Mouse (Mus musculus) naive thymus-derived CD4-positive, alpha-beta T cell, adult 2 months (primary cell): Measurements from ENCODE around the gene Tgfbrap1.
A peak's percentile ranks its signal among the peaks of the same experiment; 100 is the strongest.

Experiments
- DNase-seq: peaks from one replicate; pipeline ENCODE4 v3.0.0-alpha.2; 2011; ENCODE audit warnings: low read depth

Tgfbrap1 gene

GRCm38 (mm10) chr1:43110556-43110955 lies 12.1 kb upstream of the Tgfbrap1 start:
- peak; percentile 91 for DNase-seq

GRCm38 (mm10) chr1:43108729-43109128 lies 10.3 kb upstream of the Tgfbrap1 start:
- no peak for DNase-seq

GRCm38 (mm10) chr1:43094206-43094605 lies 4.2 kb downstream of the Tgfbrap1 start:
- DNase-seq = no peak

DNA sequence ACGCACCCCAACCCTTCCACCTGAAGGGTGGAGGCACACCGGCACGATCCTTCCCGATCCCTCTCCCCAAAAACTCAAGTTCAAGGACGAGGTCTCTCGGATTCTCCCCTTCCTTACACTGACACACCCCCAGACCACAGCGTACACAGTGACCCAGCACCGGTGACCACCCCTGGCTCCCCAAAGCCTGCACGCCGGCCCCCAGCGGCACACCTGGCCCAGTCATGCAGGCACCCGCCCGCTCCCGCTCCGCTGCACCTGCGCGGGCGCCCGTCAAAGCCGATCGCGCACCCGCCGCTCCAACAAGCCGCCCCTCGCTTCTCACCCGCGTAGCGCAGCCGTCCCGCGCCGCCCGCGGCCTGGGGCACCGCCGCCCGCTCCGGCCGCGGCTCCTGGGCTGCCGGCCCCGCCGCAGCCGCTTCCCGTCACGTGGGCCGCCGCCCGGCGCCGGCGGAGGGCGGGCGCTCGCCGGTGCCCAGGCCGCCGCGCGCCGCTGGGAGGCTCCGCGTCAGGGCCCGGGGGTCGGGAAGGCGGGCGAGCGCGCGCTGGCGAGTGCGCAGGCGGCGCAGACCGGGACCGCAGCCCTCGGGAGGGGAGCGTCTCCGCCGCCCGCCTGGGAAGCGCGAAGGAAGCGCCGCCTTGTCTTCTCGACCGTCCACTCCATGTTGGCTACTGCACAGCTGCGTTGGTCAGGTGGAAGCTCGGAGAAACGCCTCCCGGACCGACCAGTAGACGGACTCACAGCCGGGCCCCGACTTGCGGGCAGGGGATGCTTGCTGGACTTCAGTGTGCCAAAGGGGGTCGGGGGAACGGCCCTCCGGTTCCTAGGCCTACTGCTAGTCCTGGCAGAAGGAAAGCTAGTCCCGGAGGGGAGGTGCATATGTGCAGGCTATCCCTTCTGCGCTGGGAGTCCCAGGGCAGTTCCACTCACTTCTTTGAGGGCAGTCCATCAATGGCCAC lies 6.1 kb downstream of the Tgfbrap1 start:
- DNase-seq = peak; percentile 60

- no peak for DNase-seq
Observed at GRCm38 (mm10) chr1:43091306-43092055, 7.0 kb downstream of the Tgfbrap1 start.

GRCm38 (mm10) chr1:43090418-43090817 lies 8.0 kb downstream of the Tgfbrap1 start:
- DNase-seq = no peak

DNA sequence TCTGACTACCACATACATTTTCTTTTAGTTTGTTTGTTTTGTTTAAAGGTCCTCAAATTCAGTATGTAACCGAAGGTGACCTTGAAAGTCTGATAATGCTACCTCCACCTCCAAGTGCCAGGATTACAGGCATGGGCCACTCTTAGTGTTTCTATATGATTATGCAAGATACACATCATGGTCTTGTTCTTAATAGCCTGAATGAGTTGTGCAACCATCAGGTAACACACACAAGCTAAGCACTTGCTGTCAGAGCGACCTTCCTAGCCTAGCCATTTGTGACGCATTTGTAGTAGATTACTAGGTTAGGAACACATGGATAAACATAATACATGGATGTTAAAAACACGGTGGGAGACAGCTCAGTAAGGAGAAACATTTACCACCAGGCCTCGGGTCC lies 15.5 kb downstream of the Tgfbrap1 start:
- no peak for DNase-seq

- no peak for DNase-seq
Observed at GRCm38 (mm10) chr1:43078124-43078523, 20.3 kb downstream of the Tgfbrap1 start.

DNA sequence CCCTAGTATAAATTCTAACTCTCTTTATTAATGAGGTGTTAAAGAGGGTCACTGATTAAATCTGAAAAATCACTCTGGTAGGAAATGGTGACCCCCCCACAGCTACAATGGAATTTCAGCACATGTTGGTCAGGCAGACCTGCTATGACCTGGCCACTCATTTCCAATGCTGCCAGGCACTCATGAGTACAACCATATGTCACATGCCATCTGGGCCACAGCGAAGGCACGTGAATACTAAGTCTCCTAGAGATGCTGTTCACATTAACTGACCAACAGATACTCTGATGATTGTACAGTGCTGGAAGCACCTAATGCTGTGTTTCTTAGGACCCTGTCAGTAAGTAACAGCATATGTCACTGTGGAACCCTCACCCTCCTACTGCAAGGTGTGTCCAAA lies 23.6 kb downstream of the Tgfbrap1 start:
- DNase-seq = no peak

DNA sequence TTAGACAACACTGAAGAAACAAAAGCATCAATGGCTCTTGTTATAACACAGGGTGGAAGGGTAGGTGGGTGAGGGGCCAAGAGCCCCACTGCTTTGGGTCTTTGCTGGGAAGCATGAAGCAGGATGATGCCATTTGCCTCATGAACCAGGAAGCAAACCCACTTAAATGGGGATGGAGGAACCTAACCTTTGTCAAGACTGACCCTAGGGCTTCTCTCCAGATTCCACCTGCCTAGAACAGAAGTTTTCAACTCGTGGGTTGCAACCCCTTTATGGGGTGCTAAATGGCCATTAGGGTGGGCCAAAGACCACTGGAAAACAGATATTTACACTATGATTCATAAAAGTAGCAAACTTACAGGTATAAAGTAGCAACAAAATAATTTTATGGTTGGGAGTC lies 25.9 kb downstream of the Tgfbrap1 start:
- no peak for DNase-seq

DNA sequence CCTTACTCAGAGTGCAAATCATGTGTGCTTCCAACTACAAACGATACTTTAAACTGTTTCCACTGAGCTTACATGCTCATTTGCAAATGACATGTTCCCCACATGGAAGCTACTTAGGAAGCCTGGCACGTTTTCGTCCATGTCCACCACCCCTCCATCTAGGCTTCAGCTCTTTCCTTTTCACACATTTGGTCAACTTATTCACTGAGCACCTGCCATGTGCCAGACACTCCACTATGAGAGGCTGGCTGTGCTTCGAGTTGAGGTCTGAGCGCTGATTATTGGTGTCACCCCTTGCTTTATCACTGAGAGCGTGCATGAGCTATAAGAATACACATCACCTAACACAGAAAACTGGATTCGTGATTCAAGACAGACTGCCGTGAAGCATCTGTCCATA lies 26.4 kb downstream of the Tgfbrap1 start:
- no peak for DNase-seq

DNA sequence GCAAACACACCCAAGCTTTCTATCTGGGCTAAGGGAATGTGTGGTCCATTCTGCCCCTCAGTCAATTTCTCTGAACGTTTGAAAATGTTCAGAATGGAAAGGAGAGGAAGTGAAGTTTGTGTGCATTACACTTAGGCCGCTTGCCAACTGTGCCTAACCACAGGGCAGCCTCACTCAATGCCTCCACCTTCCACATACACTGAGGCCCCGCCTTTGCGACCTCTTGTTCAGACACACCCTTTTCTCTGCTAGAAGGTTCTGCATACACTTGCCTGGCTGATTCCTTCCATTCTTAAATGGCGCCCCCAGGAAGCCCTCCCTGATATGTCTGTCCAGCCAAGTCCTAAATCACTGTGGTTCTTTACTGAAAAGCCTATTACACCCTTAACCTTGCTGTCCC lies 27.7 kb downstream of the Tgfbrap1 start:
- peak; percentile 39 for DNase-seq

DNA sequence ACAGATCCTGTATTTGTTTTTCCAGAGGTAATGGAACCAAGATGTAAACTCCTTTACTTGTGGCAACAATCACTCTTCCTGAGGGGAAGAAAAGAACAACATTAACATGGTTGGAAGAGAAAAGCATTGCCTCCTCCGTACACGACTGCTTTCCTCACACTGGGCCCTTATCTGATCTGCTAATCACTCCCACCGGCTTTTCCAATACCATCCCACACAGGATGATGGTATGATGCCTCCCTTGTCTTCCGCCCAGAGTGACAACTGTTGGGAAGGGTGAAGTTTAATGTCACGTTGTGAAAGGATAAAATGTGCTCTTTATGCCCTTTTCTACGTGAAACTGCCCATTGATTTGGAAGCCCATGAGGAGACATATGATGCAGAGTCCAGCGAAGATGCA lies 30.9 kb downstream of the Tgfbrap1 start:
- DNase-seq = no peak

GRCm38 (mm10) chr1:43066573-43066972 lies 31.9 kb downstream of the Tgfbrap1 start:
- no peak for DNase-seq

DNA sequence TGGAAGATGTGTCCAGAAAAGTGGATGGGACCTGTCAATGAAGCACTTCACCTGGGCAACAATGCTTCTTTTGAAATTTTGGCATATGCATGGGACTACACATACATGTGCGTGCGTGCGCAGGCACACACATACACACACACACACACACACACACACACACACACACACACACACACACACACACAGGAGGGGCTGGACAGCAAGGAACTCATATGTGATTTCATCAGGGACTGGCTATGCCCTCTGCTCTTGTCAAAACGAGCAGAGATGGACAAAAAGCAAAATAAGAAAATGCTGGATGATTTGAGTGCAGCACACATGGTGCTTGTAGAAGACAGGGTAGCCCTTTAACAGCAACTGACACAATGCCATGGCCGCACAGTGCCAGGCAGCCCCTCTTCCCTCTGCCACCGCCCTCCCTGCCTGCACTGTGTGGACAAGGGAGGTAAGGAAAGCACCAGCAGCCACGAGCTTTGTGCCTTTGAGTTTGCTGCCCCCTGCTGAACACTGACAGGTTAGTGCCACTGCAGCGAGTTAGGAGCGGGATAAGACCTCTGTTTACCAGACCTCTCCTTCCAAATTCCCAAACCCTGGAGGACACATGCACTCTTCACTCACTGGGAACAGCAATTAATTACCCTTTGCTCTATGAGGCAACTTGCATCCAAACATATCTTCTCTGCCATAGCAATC lies 32.7 kb downstream of the Tgfbrap1 start:
- peak; percentile 25 for DNase-seq

DNA sequence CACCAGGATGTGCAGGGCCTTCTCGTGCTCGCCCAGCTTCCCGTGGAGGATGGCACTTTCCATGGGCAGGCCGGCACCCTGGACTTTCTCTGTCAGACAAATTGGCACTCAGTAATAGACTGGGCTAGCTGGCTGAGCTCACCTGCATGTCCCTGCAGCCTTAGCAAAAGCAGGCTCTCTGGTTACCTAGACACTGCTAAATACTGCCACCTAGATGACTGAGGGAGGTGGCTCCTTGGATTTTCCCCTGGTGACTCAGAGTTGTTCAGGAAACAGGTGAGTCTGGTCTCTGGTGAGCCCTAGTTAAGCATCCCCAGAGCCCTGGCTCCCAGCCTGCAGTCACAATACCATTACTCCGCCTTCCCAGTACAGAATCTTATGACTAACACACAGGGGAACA lies 46.5 kb downstream of the Tgfbrap1 start:
- no peak for DNase-seq

- DNase-seq = no peak
Observed at GRCm38 (mm10) chr1:43047811-43048210, 50.6 kb downstream of the Tgfbrap1 start.

GRCm38 (mm10) chr1:43046990-43047389 lies 51.4 kb downstream of the Tgfbrap1 start:
- DNase-seq = no peak

DNA sequence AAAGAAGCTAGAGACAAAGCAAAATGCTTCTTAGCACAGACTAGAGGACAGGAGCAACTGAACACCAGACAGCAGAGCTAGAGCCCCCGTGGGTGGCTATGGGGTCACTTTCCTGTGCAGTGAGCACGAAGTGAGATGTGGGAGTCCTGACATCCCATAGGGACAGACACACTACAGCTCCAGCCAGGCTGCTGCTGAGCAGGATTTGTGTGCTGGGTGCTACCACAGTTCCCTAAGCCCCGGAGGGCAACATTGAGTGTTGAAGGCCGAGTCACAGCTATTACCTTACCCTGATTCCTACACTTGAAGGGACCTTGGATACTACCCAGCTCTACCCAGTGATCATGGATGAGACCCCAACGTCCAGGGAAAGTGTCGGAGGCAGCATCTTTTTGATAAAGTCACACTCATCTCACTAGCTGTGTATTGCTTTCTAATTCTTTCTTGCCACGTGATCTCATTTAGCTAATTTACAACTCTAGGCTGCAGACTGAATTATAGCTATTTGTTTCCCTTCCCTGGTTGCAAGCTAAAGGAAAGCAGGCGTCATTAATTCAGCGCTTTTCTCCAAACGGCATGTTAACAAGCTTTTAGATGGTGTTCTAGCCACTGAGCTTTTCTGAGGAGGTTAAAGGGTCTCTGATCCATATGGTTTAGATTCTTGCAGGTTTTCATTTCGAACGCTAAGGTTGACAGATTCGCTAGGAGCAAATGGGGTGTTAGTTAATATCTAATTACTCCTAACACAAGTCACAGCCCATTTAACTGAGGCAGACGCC lies 53.0 kb downstream of the Tgfbrap1 start:
- no peak for DNase-seq

DNA sequence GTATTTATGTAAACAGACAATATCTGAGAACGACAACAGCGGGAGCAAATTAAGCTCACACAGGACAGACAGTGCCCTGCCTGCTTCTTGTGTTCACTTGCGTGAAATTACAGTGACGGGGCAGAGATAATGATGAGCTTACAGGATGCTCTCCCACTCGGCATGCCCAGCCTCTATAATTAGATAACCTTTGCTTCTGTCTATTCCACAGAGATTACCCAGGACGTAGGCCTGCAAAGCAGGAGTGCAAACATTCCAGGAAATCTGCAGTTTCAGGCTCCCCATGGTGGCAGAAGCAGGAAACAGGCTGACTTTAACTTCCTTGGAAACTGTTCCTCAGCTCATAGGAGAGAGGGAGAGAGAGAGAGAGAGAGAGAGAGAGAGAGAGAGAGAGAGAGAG lies 56.2 kb downstream of the Tgfbrap1 start:
- DNase-seq = no peak

GRCm38 (mm10) chr1:43036014-43036413 lies 62.4 kb downstream of the Tgfbrap1 start:
- no peak for DNase-seq
